Comparison of ENCODE assay signal across 16 mouse cellular contexts in genomic region chr1:171232800-171233730, GRCm38 (mm10). TPM values are rescaled to one million over a fixed set of nuclear protein-coding genes. Genes with fewer than 3 reads are reported as not detected.
DNase-seq lines count a peak whose midpoint lies in the region; ATAC-seq lines count a peak whose summit lies in the region.
"Had no signal": no experiment of that assay in that cellular context is flagged by ENCODE, and none has a peak within 500 bp of the region (broad histone marks: within the 10 kb centered on the region; RNA-seq: fewer than 3 reads in every experiment).

No protein-coding gene starts in this region.

- no peaks in the 10 kb centered on the region for H3K27me3 ChIP-seq in lung, embryonic 15.5 days
- no peaks in the 10 kb centered on the region for H3K27me3 ChIP-seq in stomach, embryonic 16.5 days (ENCODE audit: control insufficient read depth, insufficient read depth, low read length)
- H3K27me3 ChIP-seq: embryonic facial prominence, embryonic 12.5 days; heart, embryonic 12.5 days; neural tube, embryonic 13.5 days; Patski had no signal

- ATAC-seq in lung, embryonic 15.5 days (ENCODE audit: borderline replicate concordance, extremely low read depth, low FRiP score, low TSS enrichment), result no peak
- ATAC-seq in stomach, embryonic 16.5 days (ENCODE audit: insufficient read depth, low FRiP score), result no peak
- ATAC-seq: forebrain, embryonic 16.5 days had no signal

- peak; percentile 42 for DNase-seq in adrenal gland, postnatal 10 days
- no peak for DNase-seq in adrenal gland, postnatal 4 days (ENCODE audit: low spot score in 2 of 2)
- peak; percentile 55 to 76 for DNase-seq in lung, adult 18-20 months
- no peak for DNase-seq in lung, postnatal 14 days
- DNase-seq in left cerebral cortex, postnatal 14 days (ENCODE audit: low spot score in 2 of 2), result no peak
- DNase-seq in T-cell, adult 2 months (ENCODE audit: low spot score), result no peak
- DNase-seq: cerebellum, adult 11 months; kidney, adult 18-20 months; layer of hippocampus, postnatal 36 days had no signal

- no peaks in the 10 kb centered on the region for H3K9me3 ChIP-seq in lung, embryonic 15.5 days
- no peaks in the 10 kb centered on the region for H3K9me3 ChIP-seq in stomach, embryonic 16.5 days (replicated peaks; ENCODE audit: control insufficient read depth, low read length)
- H3K9me3 ChIP-seq: embryonic facial prominence, embryonic 12.5 days; heart, embryonic 12.5 days; neural tube, embryonic 13.5 days had no signal

- H3K4me1 ChIP-seq in lung, embryonic 15.5 days, result no peaks in the 10 kb centered on the region
- no peaks in the 10 kb centered on the region for H3K4me1 ChIP-seq in stomach, embryonic 16.5 days (ENCODE audit: control insufficient read depth, insufficient read depth, low read length)
- H3K4me1 ChIP-seq: neural tube, embryonic 13.5 days had no signal

- H3K4me2 ChIP-seq in lung, embryonic 15.5 days, result no peak overlapping the region
- no peak overlapping the region for H3K4me2 ChIP-seq in stomach, embryonic 16.5 days (ENCODE audit: low read depth, low read length)
- H3K4me2 ChIP-seq: embryonic facial prominence, embryonic 12.5 days; heart, embryonic 12.5 days; neural tube, embryonic 13.5 days had no signal

- WGBS in lung, embryonic 15.5 days, result 75% methylated on average over 12 of the region's 12 CpGs
- WGBS in stomach, embryonic 16.5 days, result 79% methylated on average over 12 of the region's 12 CpGs

- H3K27ac ChIP-seq in lung, embryonic 15.5 days, result peak overlapping the region; percentile 1; the same call in 1 of the 2 replicates
- no peak overlapping the region; the same call in 1 of the 2 replicates for H3K27ac ChIP-seq in stomach, embryonic 16.5 days (ENCODE audit: low read length)
- H3K27ac ChIP-seq: embryonic facial prominence, embryonic 12.5 days; neural tube, embryonic 13.5 days had no signal

- intact Hi-C loops in left cerebral cortex, postnatal 14 days (cut with DNase I), result no loop called here

- H3K9ac ChIP-seq in lung, embryonic 15.5 days, result no peak overlapping the region
- no peak overlapping the region for H3K9ac ChIP-seq in stomach, embryonic 16.5 days (ENCODE audit: low read length)
- H3K9ac ChIP-seq: embryonic facial prominence, embryonic 12.5 days; heart, embryonic 12.5 days; neural tube, embryonic 13.5 days had no signal

- peaks cover 44% of the 10 kb centered on the region for H3K36me3 ChIP-seq in lung, embryonic 15.5 days
- H3K36me3 ChIP-seq in stomach, embryonic 16.5 days (ENCODE audit: control insufficient read depth, insufficient read depth, low read length), result peaks cover 30% of the 10 kb centered on the region

- H3K4me3 ChIP-seq in lung, embryonic 15.5 days, result no peak overlapping the region
- H3K4me3 ChIP-seq in stomach, embryonic 16.5 days (replicated peaks; ENCODE audit: low read length), result peak overlapping the region; percentile 16
- H3K4me3 ChIP-seq: embryonic facial prominence, embryonic 12.5 days; heart, embryonic 12.5 days; neural tube, embryonic 13.5 days had no signal

RNA-seq across cellular contexts. Expression of gene Fcer1g, which starts 1.1 kb away (rescaled TPM):
- total RNA-seq in adrenal gland, postnatal 10 days (2021), result 10 to 100 TPM; 14.4 to 19.2 TPM
- 10 to 100 TPM; 22.4 to 23.2 TPM for total RNA-seq in adrenal gland, postnatal 4 days (2021)
- 46.3 and 46.7 TPM in 2 replicates for polyA plus RNA-seq in lung, embryonic 15.5 days (2015; fragmentation: Nextera tagmentation; extraction: Ambion mirVana)
- 68.0 and 77.1 TPM in 2 replicates for polyA plus RNA-seq in stomach, embryonic 16.5 days (2015; fragmentation: Nextera tagmentation; extraction: Ambion mirVana)
- 10 to 100 TPM; 11.1 to 16.0 TPM for total RNA-seq in left cerebral cortex, postnatal 14 days (2021)

RNA-seq across cellular contexts. Expression of gene Apoa2, which starts 8.2 kb away (rescaled TPM):
- 1,000 to 10,000 TPM; 1,052 to 2,650 TPM for total RNA-seq in adrenal gland, postnatal 10 days (2021)
- total RNA-seq in adrenal gland, postnatal 4 days (2021), result 100 to 1,000 TPM in 1 of 2 experiments, 10 to 100 TPM in 1; 18.3 to 847 TPM
- polyA plus RNA-seq in lung, embryonic 15.5 days (2015; fragmentation: Nextera tagmentation; extraction: Ambion mirVana), result 9.5 and 38.1 TPM in 2 replicates
- 257 and 347 TPM in 2 replicates for polyA plus RNA-seq in stomach, embryonic 16.5 days (2015; fragmentation: Nextera tagmentation; extraction: Ambion mirVana)
- 1 to 10 TPM; 1.6 to 4.9 TPM for total RNA-seq in left cerebral cortex, postnatal 14 days (2021)
- polyA plus RNA-seq: Patski had no signal

RNA-seq across cellular contexts. Expression of gene Tomm40l, which starts 10.8 kb away (rescaled TPM):
- total RNA-seq in adrenal gland, postnatal 10 days (2021), result 10 to 100 TPM; 46.9 to 58.1 TPM
- 10 to 100 TPM; 41.6 to 43.5 TPM for total RNA-seq in adrenal gland, postnatal 4 days (2021)
- 34.9 and 35.4 TPM in 2 replicates for polyA plus RNA-seq in lung, embryonic 15.5 days (2015; fragmentation: Nextera tagmentation; extraction: Ambion mirVana)
- polyA plus RNA-seq in stomach, embryonic 16.5 days (2015; fragmentation: Nextera tagmentation; extraction: Ambion mirVana), result 28.2 and 28.3 TPM in 2 replicates
- total RNA-seq in left cerebral cortex, postnatal 14 days (2021), result 10 to 100 TPM; 69.6 to 72.1 TPM

RNA-seq across cellular contexts. Expression of gene Adamts4, which starts 17.2 kb away (rescaled TPM):
- 1 to 10 TPM; 4.0 to 5.1 TPM for total RNA-seq in adrenal gland, postnatal 10 days (2021)
- total RNA-seq in adrenal gland, postnatal 4 days (2021), result 1 to 10 TPM; 4.3 to 4.5 TPM
- polyA plus RNA-seq in lung, embryonic 15.5 days (2015; fragmentation: Nextera tagmentation; extraction: Ambion mirVana), result 7.4 and 9.6 TPM in 2 replicates
- polyA plus RNA-seq in stomach, embryonic 16.5 days (2015; fragmentation: Nextera tagmentation; extraction: Ambion mirVana), result 11.0 and 12.8 TPM in 2 replicates
- total RNA-seq in left cerebral cortex, postnatal 14 days (2021), result 10 to 100 TPM; 11.1 to 17.0 TPM

RNA-seq across cellular contexts. Expression of gene Ndufs2, which starts 18.1 kb away (rescaled TPM):
- 1,000 to 10,000 TPM in 1 of 2 experiments, 100 to 1,000 TPM in 1; 996 to 1,019 TPM for total RNA-seq in adrenal gland, postnatal 10 days (2021)
- total RNA-seq in adrenal gland, postnatal 4 days (2021), result 100 to 1,000 TPM; 446 to 477 TPM
- 241 and 266 TPM in 2 replicates for polyA plus RNA-seq in lung, embryonic 15.5 days (2015; fragmentation: Nextera tagmentation; extraction: Ambion mirVana)
- 259 and 260 TPM in 2 replicates for polyA plus RNA-seq in stomach, embryonic 16.5 days (2015; fragmentation: Nextera tagmentation; extraction: Ambion mirVana)
- total RNA-seq in left cerebral cortex, postnatal 14 days (2021), result 100 to 1,000 TPM; 265 to 285 TPM

Comparison
In these comparisons a context has a peak if more than half of its experiments do, and no peak if none do; other contexts are left out.
1. DNase-seq: peak in adrenal gland, postnatal 10 days (single experiment) and lung, adult 18-20 months (2 of 2); none in adrenal gland, postnatal 4 days (0 of 2), lung, postnatal 14 days (single experiment), left cerebral cortex, postnatal 14 days (0 of 2) and T-cell, adult 2 months (single experiment).